Mouse (Mus musculus) kidney, embryonic 14.5 days (tissue): ENCODE measurements around the gene Tnnc1. TPM values are rescaled to one million over a fixed set of nuclear protein-coding genes. Genes with fewer than 3 reads are reported as not detected.

Experiments
- ATAC-seq: fragments of 200-750 bp; cut with Nextera tagmentation; 2 replicates; pipeline ENCODE4 v1.8.0; 2017; ENCODE audit warnings: moderate number of reproducible peaks, mild to moderate bottlenecking, moderate TSS enrichment, moderate library complexity; ENCODE audit not compliant: low FRiP score, low TSS enrichment
- H3K27ac ChIP-seq: fragments of 300-500 bp; sonication (generic); 2 replicates; pipeline ENCODE4 v1.5.1; 2014; ENCODE audit warnings: low read depth, mild to moderate bottlenecking, low read length, moderate library complexity, mixed read lengths
- H3K27me3 ChIP-seq: fragments of 300-500 bp; sonication (generic); 2 replicates; pipeline ENCODE4 v1.6.1; 2014; ENCODE audit warnings: mild to moderate bottlenecking, low read length; ENCODE audit not compliant: control insufficient read depth, insufficient read depth
- H3K36me3 ChIP-seq: fragments of 300-500 bp; sonication (generic); 2 replicates; pipeline ENCODE4 v1.6.1; 2014; ENCODE audit warnings: low read length, mixed read lengths; ENCODE audit not compliant: control insufficient read depth, insufficient read depth
- H3K4me1 ChIP-seq: fragments of 300-500 bp; sonication (generic); 2 replicates; pipeline ENCODE4 v1.6.1; 2014; ENCODE audit warnings: low read length, mixed read lengths; ENCODE audit not compliant: control insufficient read depth, insufficient read depth
- H3K4me2 ChIP-seq: fragments of 300-500 bp; sonication (generic); replicated peaks from 2 replicates; pipeline ENCODE4 v1.6.1; 2014; ENCODE audit warnings: low read depth, mild to moderate bottlenecking, low read length
- H3K4me3 ChIP-seq: fragments of 300-500 bp; sonication (generic); 2 replicates; pipeline ENCODE4 v1.5.1; 2014; ENCODE audit warnings: mild to moderate bottlenecking, low read length
- H3K9ac ChIP-seq: fragments of 300-500 bp; sonication (generic); 2 replicates; pipeline ENCODE4 v1.6.1; 2014; ENCODE audit warnings: low read depth, mild to moderate bottlenecking, low read length, moderate library complexity
- H3K9me3 ChIP-seq: fragments of 300-500 bp; sonication (generic); 2 replicates; pipeline ENCODE4 v1.6.1; 2016; ENCODE audit warnings: low read length; ENCODE audit not compliant: control insufficient read depth
- WGBS: fragments of 180-500 bp; shearing (Covaris S2); extraction: QIAGEN DNeasy Blood & Tissue Kit; methylation state at CpG from one replicate; pipeline ENCODE4 v1.1.7; 2014; 5-methylcytosine and 5-hydroxymethylcytosine counted together
- polyA plus RNA-seq: library from polyadenylated mRNA; unstranded; fragments of >200 nt; fragmentation: Nextera tagmentation; extraction: Ambion mirVana; gene quantifications from 2 replicates; pipeline ENCODE4 v1.2.1, GENCODE M21; 2014

Gene Tnnc1
- polyA plus RNA-seq, 1 experiment from 2014 or later, result 3.0 TPM

GRCm38 (mm10) chr14:31166827-31167226, 41.3 kb upstream of the Tnnc1 start:
- Histone ChIP-seq H3K9me3 (no peaks in the 10 kb centered on the region), H3K27me3 (no peaks in the 10 kb centered on the region), H3K9ac (peak overlapping the region; percentile 37; the same call in 1 of the 2 replicates), H3K36me3 (peaks cover 20% of the 10 kb centered on the region), H3K4me1 (peaks cover 24% of the 10 kb centered on the region; the same call in 1 of the 2 replicates), H3K4me2 (peak overlapping the region; percentile 29), H3K4me3 (peak overlapping the region; percentile 28; the same call in 1 of the 2 replicates), H3K27ac (peak overlapping the region; percentile 4; the same call in 1 of the 2 replicates)
- no peak for ATAC-seq
- WGBS, result 40% methylated on average over 9 of the region's 9 CpGs

GRCm38 (mm10) chr14:31168425-31168824, 39.7 kb upstream of the Tnnc1 start, which contains the start of gene Stab1:
TSS of gene Stab1 (minus strand) at chr14:31168641.
- ATAC-seq, result no peak
- Histone ChIP-seq H3K4me3 (peak within 1 kb of the TSS; percentile 28), H3K9me3 (no peaks in the 10 kb centered on the region), H3K27me3 (no peaks in the 10 kb centered on the region), H3K9ac (peak within 1 kb of the TSS; percentile 37; the same call in 1 of the 2 replicates), H3K4me2 (peak within 1 kb of the TSS; percentile 29), H3K4me1 (peaks cover 21% of the 10 kb centered on the region; the same call in 1 of the 2 replicates), H3K36me3 (peaks cover 36% of the 10 kb centered on the region), H3K27ac (peak within 1 kb of the TSS; percentile 39; the same call in 1 of the 2 replicates)
- 22% methylated on average over 10 of the region's 10 CpGs for WGBS

- peaks cover 46% of the 10 kb centered on the region for H3K36me3 ChIP-seq
- H3K4me1 ChIP-seq, result peaks cover 21% of the 10 kb centered on the region; the same call in 1 of the 2 replicates
- no peak overlapping the region for H3K4me2 ChIP-seq
- H3K9me3 ChIP-seq, result no peaks in the 10 kb centered on the region
- H3K27me3 ChIP-seq, result no peaks in the 10 kb centered on the region
- H3K9ac ChIP-seq, result no peak overlapping the region
- no peak overlapping the region for H3K27ac ChIP-seq
- H3K4me3 ChIP-seq, result no peak overlapping the region
- ATAC-seq, result no peak
- 76% methylated on average over 6 of the region's 6 CpGs for WGBS
Observed at GRCm38 (mm10) chr14:31169508-31169907, 38.6 kb upstream of the Tnnc1 start.

GRCm38 (mm10) chr14:31170963-31171362, 37.1 kb upstream of the Tnnc1 start:
- no peaks in the 10 kb centered on the region for H3K27me3 ChIP-seq
- H3K9me3 ChIP-seq, result no peaks in the 10 kb centered on the region
- H3K4me3 ChIP-seq, result no peak overlapping the region
- 86% methylated on average over 13 of the region's 13 CpGs for WGBS
- H3K4me1 ChIP-seq, result peaks cover 12% of the 10 kb centered on the region; the same call in 1 of the 2 replicates
- no peak for ATAC-seq
- H3K27ac ChIP-seq, result no peak overlapping the region
- peaks cover 61% of the 10 kb centered on the region for H3K36me3 ChIP-seq
- H3K4me2 ChIP-seq, result no peak overlapping the region
- H3K9ac ChIP-seq, result no peak overlapping the region

- H3K27me3 ChIP-seq, result no peaks in the 10 kb centered on the region
- WGBS, result 95% methylated on average over 11 of the region's 11 CpGs
- H3K4me3 ChIP-seq, result no peak overlapping the region
Observed at GRCm38 (mm10) chr14:31171386-31171785, 36.7 kb upstream of the Tnnc1 start.

GRCm38 (mm10) chr14:31171821-31172220, 36.3 kb upstream of the Tnnc1 start:
- no peak overlapping the region for H3K9ac ChIP-seq
- 0 out of 2 replicates have a peak, but pooled peaks cover 5% of the 10 kb centered on the region for H3K4me1 ChIP-seq
- H3K9me3 ChIP-seq, result no peaks in the 10 kb centered on the region
- 96% methylated on average over 15 of the region's 15 CpGs for WGBS
- no peak for ATAC-seq
- H3K4me3 ChIP-seq, result no peak overlapping the region
- H3K27ac ChIP-seq, result no peak overlapping the region
- no peak overlapping the region for H3K4me2 ChIP-seq
- H3K36me3 ChIP-seq, result peaks cover 70% of the 10 kb centered on the region
- H3K27me3 ChIP-seq, result no peaks in the 10 kb centered on the region

More at GRCm38 (mm10) chr14:31171386-31171785, 36.7 kb upstream of the Tnnc1 start:
- Histone ChIP-seq H3K4me2 (no peak overlapping the region), H3K4me1 (peaks cover 8% of the 10 kb centered on the region; the same call in 1 of the 2 replicates), H3K36me3 (peaks cover 65% of the 10 kb centered on the region), H3K9me3 (no peaks in the 10 kb centered on the region), H3K9ac (no peak overlapping the region), H3K27ac (no peak overlapping the region)
- ATAC-seq, result no peak

GRCm38 (mm10) chr14:31172781-31173455, 35.2 kb upstream of the Tnnc1 start:
- H3K4me3 ChIP-seq, result no peak overlapping the region
- WGBS, result 76% methylated on average over 18 of the region's 18 CpGs
- H3K27me3 ChIP-seq, result no peaks in the 10 kb centered on the region
- no peak overlapping the region for H3K9ac ChIP-seq
- H3K27ac ChIP-seq, result no peak overlapping the region
- H3K36me3 ChIP-seq, result peaks cover 81% of the 10 kb centered on the region
- H3K9me3 ChIP-seq, result no peaks in the 10 kb centered on the region
- no peak for ATAC-seq
- H3K4me2 ChIP-seq, result no peak overlapping the region
- H3K4me1 ChIP-seq, result 0 out of 2 replicates have a peak, but pooled peaks cover 5% of the 10 kb centered on the region

GRCm38 (mm10) chr14:31173537-31173936, 34.6 kb upstream of the Tnnc1 start:
- H3K36me3 ChIP-seq, result peaks cover 86% of the 10 kb centered on the region
- 90% methylated on average over 7 of the region's 7 CpGs for WGBS
- 0 out of 2 replicates have a peak, but pooled peaks cover 4% of the 10 kb centered on the region for H3K4me1 ChIP-seq
- ATAC-seq, result no peak
- no peak overlapping the region for H3K27ac ChIP-seq
- H3K4me2 ChIP-seq, result no peak overlapping the region
- no peaks in the 10 kb centered on the region for H3K9me3 ChIP-seq
- H3K4me3 ChIP-seq, result no peak overlapping the region
- H3K27me3 ChIP-seq, result no peaks in the 10 kb centered on the region
- H3K9ac ChIP-seq, result no peak overlapping the region

- no peak overlapping the region for H3K4me2 ChIP-seq
- WGBS, result 88% methylated on average over 16 of the region's 16 CpGs
- no peaks in the 10 kb centered on the region for H3K27me3 ChIP-seq
- H3K27ac ChIP-seq, result no peak overlapping the region
- H3K9ac ChIP-seq, result no peak overlapping the region
- H3K4me1 ChIP-seq, result no peaks in the 10 kb centered on the region
- H3K9me3 ChIP-seq, result no peaks in the 10 kb centered on the region
- no peak for ATAC-seq
- peaks cover 99% of the 10 kb centered on the region for H3K36me3 ChIP-seq
- H3K4me3 ChIP-seq, result no peak overlapping the region
Observed at GRCm38 (mm10) chr14:31177287-31177686, 30.8 kb upstream of the Tnnc1 start.
